Mouse (Mus musculus): ENCODE measurements around the gene Cacnb4. TPM values are rescaled to one million over a fixed set of nuclear protein-coding genes. Genes with fewer than 3 reads are reported as not detected.

Cacnb4 gene
- polyA plus RNA-seq, 1 experiment from 2014 or later = 1.1 TPM

GRCm38 (mm10) chr2:52483496-52483895, 193.1 kb downstream of the Cacnb4 start:
- 0% methylated on average over 5 of the region's 5 CpGs for WGBS (ENCODE audit: missing documents)
- Histone ChIP-seq H3K79me2 (ENCODE audit: inconsistent target) (no peaks in the 10 kb centered on the region), H3K27ac (no peak overlapping the region), H3K36me3 (ENCODE audit: inconsistent target) (no peaks in the 10 kb centered on the region), H3K4me3 (ENCODE audit: inconsistent target) (no peak overlapping the region)

- H3K27ac ChIP-seq = no peak overlapping the region
- H3K36me3 ChIP-seq (ENCODE audit: inconsistent target) = no peaks in the 10 kb centered on the region
- no peaks in the 10 kb centered on the region for H3K79me2 ChIP-seq (ENCODE audit: inconsistent target)
- WGBS (ENCODE audit: missing documents) = 95% methylated on average over 8 of the region's 8 CpGs
- H3K4me3 ChIP-seq (ENCODE audit: inconsistent target) = no peak overlapping the region
Observed at GRCm38 (mm10) chr2:52480476-52480875, 196.2 kb downstream of the Cacnb4 start.

GRCm38 (mm10) chr2:52478501-52478900, 198.1 kb downstream of the Cacnb4 start:
- no peak overlapping the region for H3K27ac ChIP-seq
- 94% methylated on average over 5 of the region's 5 CpGs for WGBS (ENCODE audit: missing documents)
- no peak overlapping the region for H3K4me3 ChIP-seq (ENCODE audit: inconsistent target)
- no peaks in the 10 kb centered on the region for H3K36me3 ChIP-seq (ENCODE audit: inconsistent target)
- H3K79me2 ChIP-seq (ENCODE audit: inconsistent target) = no peaks in the 10 kb centered on the region

- Histone ChIP-seq H3K79me2 (ENCODE audit: inconsistent target) (no peaks in the 10 kb centered on the region), H3K4me3 (ENCODE audit: inconsistent target) (no peak overlapping the region), H3K27ac (no peak overlapping the region), H3K36me3 (ENCODE audit: inconsistent target) (no peaks in the 10 kb centered on the region)
- WGBS (ENCODE audit: missing documents) = 96% methylated on average over 13 of the region's 13 CpGs
Observed at GRCm38 (mm10) chr2:52477550-52477907, 199.1 kb downstream of the Cacnb4 start.

- WGBS (ENCODE audit: missing documents) = 71% methylated on average over 13 of the region's 13 CpGs
- H3K79me2 ChIP-seq (ENCODE audit: inconsistent target) = no peaks in the 10 kb centered on the region
- no peak overlapping the region for H3K4me3 ChIP-seq (ENCODE audit: inconsistent target)
- no peak overlapping the region for H3K27ac ChIP-seq
- H3K36me3 ChIP-seq (ENCODE audit: inconsistent target) = no peaks in the 10 kb centered on the region
Observed at GRCm38 (mm10) chr2:52476801-52477549, 199.7 kb downstream of the Cacnb4 start.

GRCm38 (mm10) chr2:52475854-52476253, 200.8 kb downstream of the Cacnb4 start:
- WGBS (ENCODE audit: missing documents) = 79% methylated on average over 4 of the region's 4 CpGs
- H3K4me3 ChIP-seq (ENCODE audit: inconsistent target) = no peak overlapping the region
- H3K79me2 ChIP-seq (ENCODE audit: inconsistent target) = no peaks in the 10 kb centered on the region
- no peak overlapping the region for H3K27ac ChIP-seq
- no peaks in the 10 kb centered on the region for H3K36me3 ChIP-seq (ENCODE audit: inconsistent target)

GRCm38 (mm10) chr2:52474570-52474969, 202.1 kb downstream of the Cacnb4 start:
- H3K27ac ChIP-seq = no peak overlapping the region
- H3K4me3 ChIP-seq (ENCODE audit: inconsistent target) = no peak overlapping the region
- 96% methylated on average over 11 of the region's 11 CpGs for WGBS (ENCODE audit: missing documents)
- no peaks in the 10 kb centered on the region for H3K36me3 ChIP-seq (ENCODE audit: inconsistent target)
- no peaks in the 10 kb centered on the region for H3K79me2 ChIP-seq (ENCODE audit: inconsistent target)

- Histone ChIP-seq H3K4me3 (ENCODE audit: inconsistent target) (no peak overlapping the region), H3K27ac (no peak overlapping the region), H3K36me3 (ENCODE audit: inconsistent target) (no peaks in the 10 kb centered on the region), H3K79me2 (ENCODE audit: inconsistent target) (no peaks in the 10 kb centered on the region)
- WGBS (ENCODE audit: missing documents) = 47% methylated on average over 4 of the region's 4 CpGs
Observed at GRCm38 (mm10) chr2:52471545-52472291, 204.9 kb downstream of the Cacnb4 start.

GRCm38 (mm10) chr2:52470044-52470560, 206.5 kb downstream of the Cacnb4 start:
- no peak overlapping the region for H3K4me3 ChIP-seq (ENCODE audit: inconsistent target)
- WGBS (ENCODE audit: missing documents) = 93% methylated on average over 4 of the region's 4 CpGs
- no peak overlapping the region for H3K27ac ChIP-seq
- no peaks in the 10 kb centered on the region for H3K79me2 ChIP-seq (ENCODE audit: inconsistent target)
- H3K36me3 ChIP-seq (ENCODE audit: inconsistent target) = no peaks in the 10 kb centered on the region

GRCm38 (mm10) chr2:52467629-52468028, 209.0 kb downstream of the Cacnb4 start:
- WGBS (ENCODE audit: missing documents) = 86% methylated on average over 6 of the region's 6 CpGs
- no peak overlapping the region for H3K27ac ChIP-seq
- H3K36me3 ChIP-seq (ENCODE audit: inconsistent target) = no peaks in the 10 kb centered on the region
- H3K79me2 ChIP-seq (ENCODE audit: inconsistent target) = no peaks in the 10 kb centered on the region
- H3K4me3 ChIP-seq (ENCODE audit: inconsistent target) = no peak overlapping the region

- 95% methylated on average over 12 of the region's 12 CpGs for WGBS (ENCODE audit: missing documents)
- no peaks in the 10 kb centered on the region for H3K36me3 ChIP-seq (ENCODE audit: inconsistent target)
- no peak overlapping the region for H3K4me3 ChIP-seq (ENCODE audit: inconsistent target)
- no peaks in the 10 kb centered on the region for H3K79me2 ChIP-seq (ENCODE audit: inconsistent target)
- no peak overlapping the region for H3K27ac ChIP-seq
Observed at GRCm38 (mm10) chr2:52461206-52461967, 215.2 kb downstream of the Cacnb4 start.

GRCm38 (mm10) chr2:52455606-52456479, 220.8 kb downstream of the Cacnb4 start:
- WGBS (ENCODE audit: missing documents) = 61% methylated on average over 7 of the region's 7 CpGs
- H3K4me3 ChIP-seq (ENCODE audit: inconsistent target) = no peak overlapping the region
- H3K36me3 ChIP-seq (ENCODE audit: inconsistent target) = no peaks in the 10 kb centered on the region
- peak overlapping the region; percentile 8; the same call in 1 of the 2 replicates for H3K27ac ChIP-seq
- H3K79me2 ChIP-seq (ENCODE audit: inconsistent target) = no peaks in the 10 kb centered on the region

- H3K79me2 ChIP-seq (ENCODE audit: inconsistent target) = no peaks in the 10 kb centered on the region
- H3K36me3 ChIP-seq (ENCODE audit: inconsistent target) = no peaks in the 10 kb centered on the region
- H3K27ac ChIP-seq = no peak overlapping the region
- 43% methylated on average over 8 of the region's 8 CpGs for WGBS (ENCODE audit: missing documents)
- no peak overlapping the region for H3K4me3 ChIP-seq (ENCODE audit: inconsistent target)
Observed at GRCm38 (mm10) chr2:52449818-52450217, 226.8 kb downstream of the Cacnb4 start.

- Histone ChIP-seq H3K4me3 (ENCODE audit: inconsistent target) (no peak overlapping the region), H3K36me3 (ENCODE audit: inconsistent target) (no peaks in the 10 kb centered on the region), H3K27ac (no peak overlapping the region), H3K79me2 (ENCODE audit: inconsistent target) (no peaks in the 10 kb centered on the region)
- 85% methylated on average over 1 of the region's 1 CpGs for WGBS (ENCODE audit: missing documents)
Observed at GRCm38 (mm10) chr2:52448916-52449315, 227.7 kb downstream of the Cacnb4 start.
